Mouse (Mus musculus): Measurements from ENCODE around the gene Trim44.

GRCm38 (mm10) chr2:102450248-102450760 is 42.7 kb upstream of the Trim44 start:
- TF ChIP-seq POLR2A (IDR thresholded peaks at IDR 0.05; ENCODE audit: insufficient read depth, low read depth, low read length) (no peak), CTCF (IDR thresholded peaks at IDR 0.05; ENCODE audit: insufficient read depth, low read depth, low read length) (no peak)
